In the genomic region with DNA sequence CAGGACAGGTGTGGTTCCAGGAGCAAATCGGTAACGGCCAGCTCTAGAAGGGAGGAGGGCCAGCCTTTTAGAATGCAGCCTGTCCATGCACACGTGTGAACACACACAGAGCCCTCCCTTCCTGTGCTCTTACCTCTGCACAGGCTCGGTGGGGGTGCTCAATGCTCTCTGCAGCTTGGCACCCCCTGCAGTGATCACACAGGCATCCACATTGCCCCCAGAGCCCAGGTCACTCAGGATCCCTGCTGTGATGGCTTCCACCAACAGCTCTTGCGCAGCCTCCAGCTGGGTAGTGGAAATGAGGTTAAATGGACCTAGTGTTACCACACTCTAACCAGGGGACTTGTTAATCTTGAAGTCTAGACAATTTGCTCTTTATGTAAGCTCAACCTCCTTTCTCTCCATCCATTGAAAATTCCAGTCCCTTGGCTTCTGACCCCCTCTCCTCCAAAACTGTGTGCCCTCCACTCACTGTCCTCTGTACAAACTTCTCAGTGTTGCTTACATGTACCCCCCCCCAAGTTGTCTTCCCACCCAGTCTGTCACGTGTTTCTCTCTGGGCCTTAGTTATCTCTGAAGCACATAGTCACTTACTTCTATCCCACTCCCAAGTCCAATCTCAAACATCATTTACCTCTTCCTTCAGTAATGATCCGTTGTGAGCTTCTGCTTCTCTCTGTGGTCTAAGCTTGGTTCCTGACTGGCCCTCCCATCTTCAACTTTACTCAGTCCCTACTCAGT, we compare ENCODE assay signal across 8 mouse cellular contexts. TPM values are rescaled to one million over a fixed set of nuclear protein-coding genes. Genes with fewer than 3 reads are reported as not detected.
DNase-seq lines count a peak whose midpoint lies in the region; ATAC-seq and TF ChIP-seq lines count a peak whose summit lies in the region.

No protein-coding gene starts in this region.

- H3K27ac ChIP-seq in CH12.LX (ENCODE audit: insufficient read depth, low read depth): no peak overlapping the region
- no peak overlapping the region for H3K27ac ChIP-seq in forebrain, embryonic 14.5 days (ENCODE audit: low read depth, low read length)
- peak overlapping the region; percentile 82 for H3K27ac ChIP-seq in liver, embryonic 15.5 days (replicated peaks)

- in situ Hi-C loops in CH12.LX (cut with MboI; ENCODE audit: low pct_ligation_motif_present, low pct_unique_long_range_greater_than_20kb, low sequenced_read_pairs): loop anchor here (5.0 kb wide), 1 partner anchor 44 kb away; a partner anchor contains a TSS

- dilution Hi-C loops in CH12.LX (cut with MboI; ENCODE audit: extremely low pct_ligation_motif_present, extremely low pct_unique_long_range_greater_than_20kb, low sequenced_read_pairs): no loop called here

- TF ChIP-seq POLR2A in CH12.LX (IDR thresholded peaks at IDR 0.05; ENCODE audit: low read depth, low read length): no peak

- H3K4me1 ChIP-seq in CH12.LX (ENCODE audit: control insufficient read depth in 1 of 2, insufficient read depth in 2 of 2): peaks cover 3 to 32% of the 10 kb centered on the region in 2 experiments; a peak in 3 of 4 replicates
- peaks cover 5% of the 10 kb centered on the region for H3K4me1 ChIP-seq in forebrain, embryonic 14.5 days (ENCODE audit: control insufficient read depth, insufficient read depth, low read length)
- peaks cover 34% of the 10 kb centered on the region for H3K4me1 ChIP-seq in liver, embryonic 15.5 days (replicated peaks)

- TF ChIP-seq RAD21 in CH12.LX (IDR thresholded peaks at IDR 0.05; ENCODE audit: low read depth, low read length): no peak

- H3K9me3 ChIP-seq in CH12.LX (replicated peaks; ENCODE audit: low read length): no peaks in the 10 kb centered on the region
- no peaks in the 10 kb centered on the region for H3K9me3 ChIP-seq in forebrain, embryonic 14.5 days (replicated peaks; ENCODE audit: control insufficient read depth, low read length)
- H3K9me3 ChIP-seq in liver, embryonic 15.5 days (replicated peaks): no peaks in the 10 kb centered on the region

- TF ChIP-seq CTCF in CH12.LX (conservative IDR thresholded peaks at IDR 0.05 in 1 of 2, IDR thresholded peaks at IDR 0.05 in 1 of 2; ENCODE audit: low read depth in 2 of 2, low read length in 2 of 2): no peak

- no peaks in the 10 kb centered on the region for H3K27me3 ChIP-seq in CH12.LX (replicated peaks)
- H3K27me3 ChIP-seq in forebrain, embryonic 14.5 days (replicated peaks; ENCODE audit: control insufficient read depth, insufficient read depth, low read length): no peaks in the 10 kb centered on the region
- H3K27me3 ChIP-seq in liver, embryonic 15.5 days: no peaks in the 10 kb centered on the region

- H3K4me2 ChIP-seq in CH12.LX (ENCODE audit: insufficient read depth, low read depth, poor library complexity, severe bottlenecking): peak overlapping the region; percentile 58
- peak overlapping the region; percentile 75 for H3K4me2 ChIP-seq in forebrain, embryonic 14.5 days (ENCODE audit: low read length)
- H3K4me2 ChIP-seq in liver, embryonic 15.5 days: peak overlapping the region; percentile 93

- intact Hi-C loops in left cerebral cortex, postnatal 25 days (cut with DNase I): no loop called here

- 29% methylated on average over 7 of the region's 7 CpGs for WGBS in forebrain, embryonic 14.5 days
- 20% methylated on average over 7 of the region's 7 CpGs for WGBS in liver, embryonic 15.5 days (ENCODE audit: insufficient replicate concordance)

- peak; percentile 53 for DNase-seq in cerebellum, adult 9-11 months
- DNase-seq in cerebellum, postnatal 36 days: no peak
- no peak for DNase-seq in CH12.LX (ENCODE audit: extremely low read depth)
- no peak for DNase-seq in forebrain, embryonic 14.5 days (ENCODE audit: low spot score)
- no peak for DNase-seq in yolk sac, embryonic 10.5 days (ENCODE audit: low spot score)
- DNase-seq in left cerebral cortex, postnatal 25 days (ENCODE audit: low spot score in 2 of 2): no peak
- DNase-seq in gastrocnemius, postnatal 10 days: no peak

- no peak for TF ChIP-seq EP300 in CH12.LX (IDR thresholded peaks at IDR 0.05; ENCODE audit: low read length)

- H3K9ac ChIP-seq in CH12.LX (ENCODE audit: insufficient read depth, low read depth): peak overlapping the region; percentile 66; the same call in 1 of the 2 replicates
- peak overlapping the region; percentile 77 for H3K9ac ChIP-seq in forebrain, embryonic 14.5 days (ENCODE audit: low read length)
- peak overlapping the region; percentile 72 for H3K9ac ChIP-seq in liver, embryonic 15.5 days

- ATAC-seq in forebrain, embryonic 14.5 days: no peak
- no peak for ATAC-seq in liver, embryonic 15.5 days (ENCODE audit: insufficient read depth)

- H3K79me2 ChIP-seq in CH12.LX (replicated peaks; ENCODE audit: control insufficient read depth, extremely low read depth, insufficient read depth, poor library complexity, severe bottlenecking): no peaks in the 10 kb centered on the region

- peaks cover 14 to 57% of the 10 kb centered on the region in 2 experiments for H3K36me3 ChIP-seq in CH12.LX (replicated peaks in 1 of 2; ENCODE audit: control insufficient read depth in 1 of 2, insufficient read depth in 1 of 2, low read length in 1 of 2)
- peaks cover 8% of the 10 kb centered on the region; the same call in 1 of the 2 replicates for H3K36me3 ChIP-seq in forebrain, embryonic 14.5 days (ENCODE audit: control insufficient read depth, insufficient read depth, low read length)
- H3K36me3 ChIP-seq in liver, embryonic 15.5 days (replicated peaks): 0 out of 2 replicates have a peak, but pooled peaks cover 10% of the 10 kb centered on the region

- H3K4me3 ChIP-seq in CH12.LX (replicated peaks in 1 of 3; ENCODE audit: low read depth in 2 of 3, low read length in 2 of 3, poor library complexity in 1 of 3): peak overlapping the region; percentile 85 to 96 (median 92)
- peak overlapping the region; percentile 55 for H3K4me3 ChIP-seq in forebrain, embryonic 14.5 days (ENCODE audit: low read depth, low read length)
- H3K4me3 ChIP-seq in liver, embryonic 15.5 days (replicated peaks): peak overlapping the region; percentile 72

TF ChIP-seq in CH12.LX, 34 proteins besides CTCF, POLR2A, EP300 and RAD21:
- no peak for TF ChIP-seq HCFC1 (IDR thresholded peaks at IDR 0.05; ENCODE audit: low read depth, low read length)
- TF ChIP-seq USF2 (conservative IDR thresholded peaks at IDR 0.05; ENCODE audit: low read depth, low read length): no peak; the same call in 1 of the 2 replicates
- no peak for TF ChIP-seq IRF4 (IDR thresholded peaks at IDR 0.05; ENCODE audit: low read depth, low read length)
- TF ChIP-seq NRF1 (IDR thresholded peaks at IDR 0.05; ENCODE audit: low read depth, low read length): no peak

RNA-seq across cellular contexts. Expression of a gene that starts 2.2 kb away (rescaled TPM):
- total RNA-seq in CH12.LX (2012; rRNA removed) (228 and 298 TPM in 2 replicates), CH12.LX (2014; rRNA removed) (136 and 137 TPM in 2 replicates)
- 227 and 313 TPM in 2 replicates for polyA plus RNA-seq in CH12.LX (2012; ENCODE audit: insufficient read length, low read depth)
- 48.2 and 57.8 TPM in 2 replicates for polyA plus RNA-seq in forebrain, embryonic 14.5 days (2014; fragmentation: Nextera tagmentation; extraction: Ambion mirVana)
- polyA plus RNA-seq in liver, embryonic 15.5 days (2015; fragmentation: Nextera tagmentation; extraction: Ambion mirVana): 45.0 and 47.9 TPM in 2 replicates
- 10 to 100 TPM; 84.9 to 92.0 TPM for total RNA-seq in left cerebral cortex, postnatal 25 days (2021)
- total RNA-seq in gastrocnemius, postnatal 10 days (2021): 10 to 100 TPM; 22.9 to 26.3 TPM

RNA-seq across cellular contexts. Expression of a gene that starts 2.4 kb away (rescaled TPM):
- 2.0 and 2.9 TPM in 2 replicates for total RNA-seq in CH12.LX (2012; rRNA removed)
- 1.3 and 1.5 TPM in 2 replicates for total RNA-seq in CH12.LX (2014; rRNA removed)
- polyA plus RNA-seq in CH12.LX (2012; ENCODE audit: insufficient read length, low read depth): 5.3 and 5.9 TPM in 2 replicates
- polyA plus RNA-seq in forebrain, embryonic 14.5 days (2014; fragmentation: Nextera tagmentation; extraction: Ambion mirVana): 1.9 and 2.5 TPM in 2 replicates
- polyA plus RNA-seq in liver, embryonic 15.5 days (2015; fragmentation: Nextera tagmentation; extraction: Ambion mirVana): 0.20 and 0.36 TPM in 2 replicates
- total RNA-seq in left cerebral cortex, postnatal 25 days (2021): under 1 TPM; 0.85 to 0.96 TPM
- under 1 TPM in 1 of 2 experiments, not detected in 1; 0.47 TPM for total RNA-seq in gastrocnemius, postnatal 10 days (2021)

RNA-seq across cellular contexts. Expression of a gene that starts 7.1 kb away (rescaled TPM):
- total RNA-seq in CH12.LX (2012; rRNA removed) (0.21 and 0.34 TPM in 2 replicates), CH12.LX (2014; rRNA removed) (0.18 TPM in 1 of 2 replicates, not detected in the other)
- 0.17 and 0.25 TPM in 2 replicates for polyA plus RNA-seq in CH12.LX (2012; ENCODE audit: insufficient read length, low read depth)
- polyA plus RNA-seq in forebrain, embryonic 14.5 days (2014; fragmentation: Nextera tagmentation; extraction: Ambion mirVana): 0.17 and 0.48 TPM in 2 replicates
- polyA plus RNA-seq in liver, embryonic 15.5 days (2015; fragmentation: Nextera tagmentation; extraction: Ambion mirVana): 70.8 and 85.2 TPM in 2 replicates
- 10 to 100 TPM; 28.0 to 32.5 TPM for total RNA-seq in left cerebral cortex, postnatal 25 days (2021)
- 1 to 10 TPM in 1 of 2 experiments, under 1 TPM in 1; 0.23 to 1.2 TPM for total RNA-seq in gastrocnemius, postnatal 10 days (2021)

RNA-seq across cellular contexts. Expression of a gene that starts 29.9 kb away (rescaled TPM):
- total RNA-seq in CH12.LX (2012; rRNA removed): 9.4 and 9.7 TPM in 2 replicates
- 2.8 and 4.2 TPM in 2 replicates for total RNA-seq in CH12.LX (2014; rRNA removed)
- polyA plus RNA-seq in CH12.LX (2012; ENCODE audit: insufficient read length, low read depth): 7.2 and 8.1 TPM in 2 replicates
- 5.1 and 9.4 TPM in 2 replicates for polyA plus RNA-seq in forebrain, embryonic 14.5 days (2014; fragmentation: Nextera tagmentation; extraction: Ambion mirVana)
- 10.6 and 11.9 TPM in 2 replicates for polyA plus RNA-seq in liver, embryonic 15.5 days (2015; fragmentation: Nextera tagmentation; extraction: Ambion mirVana)
- total RNA-seq in left cerebral cortex, postnatal 25 days (2021): 10 to 100 TPM; 20.0 to 23.3 TPM
- total RNA-seq in gastrocnemius, postnatal 10 days (2021): 10 to 100 TPM; 18.7 to 26.6 TPM

RNA-seq across cellular contexts. Expression of a gene that starts 35.8 kb away (rescaled TPM):
- 12.2 and 12.9 TPM in 2 replicates for total RNA-seq in CH12.LX (2012; rRNA removed)
- 10.5 and 11.0 TPM in 2 replicates for total RNA-seq in CH12.LX (2014; rRNA removed)
- polyA plus RNA-seq in CH12.LX (2012; ENCODE audit: insufficient read length, low read depth): 11.5 and 12.3 TPM in 2 replicates
- polyA plus RNA-seq in forebrain, embryonic 14.5 days (2014; fragmentation: Nextera tagmentation; extraction: Ambion mirVana): 8.2 and 8.5 TPM in 2 replicates
- 10.3 and 12.5 TPM in 2 replicates for polyA plus RNA-seq in liver, embryonic 15.5 days (2015; fragmentation: Nextera tagmentation; extraction: Ambion mirVana)
- 1 to 10 TPM; 8.1 to 8.5 TPM for total RNA-seq in left cerebral cortex, postnatal 25 days (2021)
- 10 to 100 TPM; 15.2 to 17.5 TPM for total RNA-seq in gastrocnemius, postnatal 10 days (2021)

Comparison
In these comparisons a context has a peak if more than half of its experiments do, and no peak if none do; other contexts are left out.
1. RNA of a gene that starts 7.1 kb away (total RNA-seq): 28.0 to 32.5 TPM in left cerebral cortex, postnatal 25 days; 0.23 to 1.2 TPM in gastrocnemius, postnatal 10 days and 0.18 to 0.34 TPM in CH12.LX; every median in the first group is over 10 times any median in the second.
2. Peak in every context shown above with its lines, with median percentiles within 50 percentile points of each other: H3K4me2 ChIP-seq, H3K4me3 ChIP-seq and H3K9ac ChIP-seq.